Mouse (Mus musculus): ENCODE results near the gene Vps35l.

Vps35l gene

DNA sequence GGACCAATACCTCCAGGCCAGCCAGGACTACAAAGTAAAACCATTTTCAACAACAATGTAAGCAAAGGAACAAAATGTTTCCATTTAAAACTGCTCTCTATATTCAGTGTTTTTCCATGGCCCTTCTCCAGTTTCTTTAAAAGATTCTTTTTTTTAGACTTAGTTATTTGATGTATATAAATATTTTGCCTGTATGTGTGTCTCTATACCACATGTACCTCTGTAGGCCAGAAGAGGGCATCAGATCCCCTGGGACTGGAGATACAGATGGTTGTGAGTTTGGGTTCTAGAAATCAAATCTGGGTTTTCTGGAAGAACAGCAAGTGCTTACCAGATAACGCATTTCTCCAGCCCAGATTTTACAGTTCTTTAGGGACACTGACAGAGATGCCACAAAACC, 1.3 kb upstream of the Vps35l start:
- no peak for DNase-seq

DNA sequence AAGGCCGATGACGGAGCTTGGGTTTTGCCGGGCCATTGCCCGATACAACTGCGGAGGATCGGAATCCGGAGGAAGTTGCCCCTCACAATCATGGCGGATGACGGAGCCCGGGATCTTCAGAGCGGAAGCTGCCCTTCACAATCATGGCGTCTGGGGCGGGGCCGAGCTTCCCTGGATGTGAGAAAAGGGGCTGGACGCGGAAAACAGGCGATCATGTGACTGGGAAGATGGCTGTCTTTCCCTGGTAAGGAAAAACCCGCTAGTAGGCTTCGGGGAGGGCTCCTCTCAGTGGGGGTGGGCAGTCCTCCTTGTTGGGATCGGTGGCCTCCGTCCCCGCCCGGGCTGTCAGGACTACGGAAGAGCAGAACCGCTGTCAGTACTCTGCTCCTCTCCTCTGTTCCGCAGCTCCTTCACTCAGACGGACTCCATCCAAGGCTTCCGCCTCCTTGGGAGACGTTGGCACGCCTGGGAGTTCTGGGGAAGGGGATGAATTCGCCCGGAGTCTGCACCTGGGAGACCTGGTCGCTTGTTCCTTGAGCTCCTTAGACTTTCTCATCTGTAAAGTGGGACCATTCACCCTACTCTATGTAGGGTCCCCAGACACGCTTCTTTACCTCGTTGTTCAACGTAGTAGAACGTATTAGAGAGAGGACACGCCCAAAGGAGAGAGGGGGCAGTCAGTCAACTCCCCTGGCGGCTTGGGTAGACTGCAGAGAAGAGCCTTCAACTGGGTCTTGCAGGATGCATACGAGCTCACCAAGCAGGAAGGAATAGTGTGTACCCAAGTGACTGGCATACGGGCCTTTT, 709 bp downstream of the Vps35l start:
- DNase-seq = peak; percentile 99

GRCm38 (mm10) chr7:118742278-118742677, 2.3 kb downstream of the Vps35l start:
- no peak for DNase-seq

DNA sequence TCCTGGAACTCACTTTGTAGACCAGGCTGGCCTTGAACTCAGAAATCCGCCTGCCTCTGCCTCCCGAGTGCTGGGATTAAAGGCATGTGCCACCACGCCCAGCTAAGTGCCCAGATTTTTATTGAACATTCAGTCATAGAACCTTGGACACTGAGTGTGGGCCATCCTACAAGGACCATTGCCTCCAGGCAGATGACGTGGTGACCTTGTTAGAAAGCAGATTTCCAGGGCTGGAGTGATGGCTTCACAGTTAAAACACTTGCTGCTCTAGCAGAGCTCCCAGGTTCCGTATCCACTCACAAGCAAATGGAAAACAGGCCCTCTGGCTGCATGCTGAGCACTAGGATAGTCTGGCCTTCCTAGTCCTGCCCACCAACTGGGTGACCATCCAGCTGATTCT, 4.7 kb downstream of the Vps35l start:
- DNase-seq = no peak

DNA sequence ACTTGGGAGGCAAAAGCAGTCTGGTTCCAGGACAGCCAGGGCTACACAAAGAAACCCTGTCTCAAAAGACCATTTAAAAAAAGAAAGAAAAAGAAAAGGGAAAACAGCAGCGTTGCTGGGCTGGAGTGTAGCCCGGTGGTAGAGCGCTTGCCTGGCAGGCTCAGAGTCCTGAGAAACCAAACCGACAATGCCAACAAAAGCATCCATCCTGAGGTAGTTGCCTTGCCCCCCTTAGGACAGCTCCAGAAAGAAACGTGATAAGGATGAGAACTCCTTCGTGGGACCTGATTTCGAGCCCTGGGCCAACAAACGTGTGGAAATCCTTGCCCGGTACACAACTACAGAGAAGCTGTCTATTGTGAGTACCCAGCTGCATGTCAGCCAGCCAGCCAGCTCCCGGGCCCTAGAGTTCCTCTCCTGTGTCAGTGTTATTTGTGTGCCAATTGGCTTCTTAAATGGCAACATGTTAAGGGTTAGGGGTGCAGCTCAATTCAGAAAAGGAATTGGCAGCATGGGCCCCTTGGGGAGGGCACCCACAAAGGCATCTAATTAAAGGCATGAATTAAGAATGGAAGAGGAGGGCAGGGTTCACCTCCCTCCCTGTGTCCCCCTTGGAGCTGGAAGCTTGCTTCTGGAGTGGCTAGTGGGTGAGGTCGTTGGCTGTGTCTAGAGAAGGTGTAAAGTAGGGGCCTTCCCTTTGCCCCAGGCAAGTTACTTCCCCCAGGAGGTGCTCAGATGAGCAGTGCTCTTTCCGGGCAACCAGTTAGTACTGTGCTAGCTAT, 8.1 kb downstream of the Vps35l start:
- no peak for DNase-seq

GRCm38 (mm10) chr7:118749706-118750105, 9.7 kb downstream of the Vps35l start:
- DNase-seq = no peak

DNA sequence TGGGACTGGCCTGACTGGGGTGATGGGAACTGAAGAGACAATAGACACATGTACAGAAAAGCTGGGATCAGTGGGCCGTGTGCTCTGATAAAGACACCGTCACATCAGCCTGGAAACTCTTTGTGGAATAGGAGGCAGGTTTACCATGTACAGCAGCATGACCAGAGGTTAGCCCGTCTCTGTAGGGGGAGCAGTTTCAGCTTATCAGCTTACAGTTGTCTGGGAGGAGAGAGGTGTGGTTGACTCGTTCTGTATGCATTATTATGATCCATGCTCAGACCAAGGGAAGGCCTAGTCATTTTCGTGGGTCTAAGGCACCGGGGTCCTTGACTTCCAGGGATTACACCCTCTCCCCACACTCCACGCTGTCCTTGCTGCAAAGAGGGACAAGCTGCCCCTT, 11.6 kb downstream of the Vps35l start:
- DNase-seq = no peak

GRCm38 (mm10) chr7:118755756-118756155, 15.7 kb downstream of the Vps35l start:
- no peak for DNase-seq

GRCm38 (mm10) chr7:118756490-118757265, 16.7 kb downstream of the Vps35l start:
- DNase-seq = no peak

DNA sequence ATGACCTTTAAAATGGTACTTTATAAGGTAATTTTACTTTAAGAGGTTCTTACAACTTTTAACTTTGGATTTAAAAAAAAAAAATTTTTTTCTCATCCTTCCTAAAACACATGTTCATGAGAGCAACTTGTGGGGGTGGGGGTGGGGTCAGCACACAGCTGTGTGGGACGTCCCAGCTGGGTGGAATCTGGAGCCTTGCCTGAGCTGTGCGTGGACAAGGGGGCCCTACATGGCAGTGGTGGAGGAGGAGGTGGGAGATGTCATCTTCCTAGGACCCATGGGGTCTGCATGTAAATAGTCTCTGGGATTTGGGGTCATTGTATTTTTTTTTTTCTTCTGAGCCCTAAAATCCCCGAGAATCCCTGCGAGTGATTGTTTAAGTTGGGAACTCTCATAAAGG, 18.3 kb downstream of the Vps35l start:
- DNase-seq = peak; percentile 30

DNA sequence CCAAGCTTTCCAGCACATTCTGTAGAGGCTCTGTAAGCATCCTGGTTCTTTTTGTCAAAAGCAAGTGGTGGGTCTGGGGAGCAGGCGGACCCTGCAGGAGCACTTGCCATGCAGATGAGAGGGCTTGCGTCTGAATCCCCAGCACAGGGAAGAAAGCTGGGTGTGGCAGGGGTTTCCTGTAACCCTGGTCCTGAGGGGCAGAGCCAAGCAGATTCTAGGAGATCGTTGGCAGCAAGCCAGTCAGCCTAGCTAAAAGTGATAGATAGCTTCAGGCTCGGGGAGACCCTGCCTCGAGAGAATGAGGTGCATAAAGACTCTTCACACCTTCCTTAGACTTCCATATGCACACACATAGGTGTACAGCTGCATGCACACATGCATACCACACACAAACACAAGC, 19.3 kb downstream of the Vps35l start:
- no peak for DNase-seq

DNA sequence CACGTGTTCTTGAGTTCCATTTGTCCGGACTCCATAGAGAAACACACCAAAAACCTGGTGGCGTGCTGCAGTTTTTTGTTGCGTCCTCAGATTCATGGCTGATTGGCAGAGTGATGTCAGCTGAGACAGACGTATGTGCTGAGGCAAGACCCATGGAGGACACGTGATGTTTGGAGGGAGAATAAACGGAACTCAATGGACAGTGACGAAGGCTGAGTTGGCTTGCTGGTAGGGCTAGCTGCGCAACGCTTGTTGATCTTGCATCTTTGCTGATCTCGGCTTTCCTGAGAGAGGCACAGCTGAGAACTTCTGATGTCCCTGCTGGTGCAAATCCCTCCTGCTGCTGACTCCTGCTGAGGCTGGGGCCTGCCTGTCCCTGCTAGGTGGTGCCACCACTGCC, 23.9 kb downstream of the Vps35l start:
- peak; percentile 17 for DNase-seq

DNA sequence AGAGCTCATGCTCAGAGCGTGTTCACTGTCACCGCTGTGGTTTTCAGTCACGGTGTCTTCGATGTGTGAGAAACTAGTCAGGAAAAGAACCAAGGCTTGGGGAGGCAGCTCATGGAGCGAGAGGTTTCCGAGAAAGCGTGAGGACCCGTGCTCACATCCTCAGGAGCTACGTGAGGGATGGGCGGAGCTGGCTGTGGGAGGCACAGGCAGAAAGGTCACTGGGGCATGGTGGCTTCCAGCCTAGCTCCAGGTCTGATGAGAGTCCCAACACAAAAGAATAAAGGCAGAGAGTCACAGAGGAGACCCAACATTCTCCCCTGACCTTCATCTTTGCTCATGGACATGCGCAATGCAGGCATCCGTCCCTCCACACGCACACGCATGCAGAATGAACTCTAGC, 24.7 kb downstream of the Vps35l start:
- peak; percentile 37 for DNase-seq

DNA sequence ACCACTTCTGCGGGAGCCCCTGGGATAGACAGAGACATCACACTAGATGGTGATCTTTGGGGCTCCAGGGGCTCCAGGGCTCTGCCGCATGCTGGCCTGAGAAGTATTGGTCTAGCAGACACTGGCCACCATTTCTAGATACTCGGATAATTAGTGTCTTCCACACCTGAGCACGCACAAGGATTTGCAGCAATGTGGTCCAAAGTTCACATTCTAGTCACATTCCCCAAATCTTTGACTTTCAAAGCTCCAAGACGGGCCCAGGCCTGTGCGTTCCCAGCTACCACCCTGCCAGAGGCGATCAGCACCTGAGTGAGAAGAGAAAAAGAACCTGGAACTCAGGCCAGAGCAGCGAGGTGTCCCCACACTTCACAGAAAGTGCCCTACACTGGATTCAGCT, 25.6 kb downstream of the Vps35l start:
- peak; percentile 33 for DNase-seq

DNA sequence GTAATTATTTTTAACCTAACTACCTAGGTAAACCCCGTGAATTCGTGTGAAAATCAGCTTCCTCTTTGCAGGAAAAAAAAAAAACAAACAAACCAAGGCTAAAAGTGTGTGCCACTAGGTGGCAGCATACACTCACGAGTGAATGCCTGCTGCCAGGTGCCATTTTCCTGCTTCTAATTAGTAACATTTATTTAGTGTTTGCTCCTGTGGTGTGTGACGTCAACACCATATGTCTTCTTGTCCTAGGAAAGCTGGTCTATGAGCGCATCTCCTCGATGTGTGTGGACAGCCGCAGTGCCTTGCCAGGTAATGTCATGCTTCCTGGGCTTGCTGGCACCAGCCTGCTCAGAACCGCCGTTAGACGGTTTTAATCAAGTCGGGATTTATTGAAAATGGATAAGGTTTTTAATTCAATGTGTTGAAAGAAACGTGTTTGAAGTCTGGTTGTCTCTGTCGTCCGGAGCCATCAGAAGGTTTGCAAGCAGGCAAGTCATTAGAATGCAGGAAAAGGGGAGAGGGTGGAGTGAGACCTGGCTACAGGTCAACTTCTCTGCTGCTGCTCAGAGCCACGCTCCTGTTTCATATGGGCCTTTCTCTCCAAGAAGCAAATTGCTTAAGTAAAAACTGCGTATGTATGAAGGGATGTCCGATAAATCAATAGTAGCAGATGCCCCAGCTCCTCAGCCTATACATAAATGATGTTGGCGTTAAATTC, 26.2 kb downstream of the Vps35l start:
- DNase-seq = peak; percentile 81

- DNase-seq = no peak
Measured at GRCm38 (mm10) chr7:118766834-118767224, 26.8 kb downstream of the Vps35l start.

GRCm38 (mm10) chr7:118769208-118769607, 29.2 kb downstream of the Vps35l start:
- no peak for DNase-seq

GRCm38 (mm10) chr7:118769655-118770054, 29.6 kb downstream of the Vps35l start:
- no peak for DNase-seq

GRCm38 (mm10) chr7:118773027-118773426, 33.0 kb downstream of the Vps35l start:
- no peak for DNase-seq

DNA sequence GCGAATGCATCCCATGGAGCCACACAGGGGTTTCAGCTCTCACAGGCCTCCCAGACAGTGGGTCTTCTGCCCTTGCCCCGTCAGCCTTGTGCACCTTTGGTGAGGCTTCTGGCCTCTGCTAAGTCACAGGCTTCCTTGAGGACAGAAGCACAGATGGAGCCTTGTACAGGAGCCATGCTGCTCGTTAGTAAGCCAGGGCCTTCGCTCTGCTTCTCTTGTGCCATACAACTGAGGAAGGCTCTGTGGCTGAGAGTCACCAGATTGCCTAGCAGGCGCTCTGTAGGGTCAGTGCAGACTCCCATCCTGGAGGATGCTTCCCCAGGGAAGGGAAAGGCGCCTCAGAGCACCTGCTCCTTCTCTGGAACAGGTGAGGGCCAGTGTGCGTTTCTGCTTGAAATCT, 36.0 kb downstream of the Vps35l start:
- DNase-seq = no peak

DNA sequence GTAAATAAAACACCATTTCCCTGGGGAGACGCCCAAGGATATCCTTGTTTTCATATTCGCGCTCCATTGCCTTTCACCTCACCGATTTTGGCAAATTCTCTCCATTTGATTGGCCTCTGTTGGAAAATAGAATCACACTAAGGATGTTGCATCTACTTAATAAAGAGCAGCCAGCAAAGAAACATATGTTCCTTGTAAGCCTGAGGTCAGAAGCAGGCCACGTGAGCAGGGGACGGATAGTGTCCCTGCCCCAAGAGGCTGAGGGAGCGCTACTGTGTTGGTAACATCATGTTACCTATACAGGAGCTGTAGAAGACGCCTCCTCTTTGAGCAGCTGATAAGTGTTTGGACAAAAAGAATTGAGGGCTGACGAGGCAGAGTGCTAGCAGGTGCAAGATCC, 36.5 kb downstream of the Vps35l start:
- DNase-seq = no peak

DNA sequence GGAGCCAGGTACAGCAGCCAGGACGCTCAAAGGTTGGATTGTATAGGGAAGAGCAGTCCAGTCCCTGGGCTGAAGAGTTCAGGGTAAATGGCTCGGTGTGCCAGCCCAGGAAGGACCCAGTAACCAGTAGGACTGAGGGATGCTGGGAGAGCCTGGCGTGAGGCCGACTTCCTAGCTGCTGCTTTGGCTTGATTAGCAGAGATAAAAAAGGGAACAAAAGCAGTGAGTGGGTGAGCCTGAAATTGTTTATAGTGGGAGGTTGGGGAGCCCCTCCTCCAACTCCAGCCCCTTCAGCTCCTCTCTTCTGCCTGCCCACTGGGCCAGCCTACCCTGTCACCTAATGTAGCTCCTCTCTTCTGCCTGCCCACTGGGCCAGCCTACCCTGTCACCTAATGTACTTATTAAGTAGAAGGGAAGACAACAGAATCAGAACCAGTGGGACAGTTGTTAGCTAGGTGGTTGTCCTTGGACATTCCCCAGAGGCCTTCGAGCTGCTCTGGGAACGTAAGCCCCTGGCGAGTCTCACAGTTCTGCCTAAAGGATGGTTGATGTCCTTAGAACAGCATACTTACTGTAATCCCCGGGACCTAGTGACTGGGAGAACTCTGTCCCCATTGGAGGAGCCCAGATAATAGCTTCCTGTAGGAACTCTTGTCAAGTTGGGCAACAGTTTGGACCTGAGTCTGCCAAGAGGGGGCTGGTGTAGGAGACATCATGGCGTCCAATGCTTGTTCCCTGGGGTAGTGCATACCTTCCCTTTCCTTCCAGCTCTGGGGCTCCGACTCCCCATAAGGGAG, 37.8 kb downstream of the Vps35l start:
- DNase-seq = peak; percentile 41

Data from kidney, postnatal 10 days (tissue).